Mouse (Mus musculus) right cerebral cortex, postnatal 4 days (tissue): ENCODE results near the gene Smpd1.

ENCODE experiments used
- DNase-seq: peaks from one replicate; pipeline ENCODE4 v3.0.0-alpha.2; 2022

Smpd1 gene

DNA sequence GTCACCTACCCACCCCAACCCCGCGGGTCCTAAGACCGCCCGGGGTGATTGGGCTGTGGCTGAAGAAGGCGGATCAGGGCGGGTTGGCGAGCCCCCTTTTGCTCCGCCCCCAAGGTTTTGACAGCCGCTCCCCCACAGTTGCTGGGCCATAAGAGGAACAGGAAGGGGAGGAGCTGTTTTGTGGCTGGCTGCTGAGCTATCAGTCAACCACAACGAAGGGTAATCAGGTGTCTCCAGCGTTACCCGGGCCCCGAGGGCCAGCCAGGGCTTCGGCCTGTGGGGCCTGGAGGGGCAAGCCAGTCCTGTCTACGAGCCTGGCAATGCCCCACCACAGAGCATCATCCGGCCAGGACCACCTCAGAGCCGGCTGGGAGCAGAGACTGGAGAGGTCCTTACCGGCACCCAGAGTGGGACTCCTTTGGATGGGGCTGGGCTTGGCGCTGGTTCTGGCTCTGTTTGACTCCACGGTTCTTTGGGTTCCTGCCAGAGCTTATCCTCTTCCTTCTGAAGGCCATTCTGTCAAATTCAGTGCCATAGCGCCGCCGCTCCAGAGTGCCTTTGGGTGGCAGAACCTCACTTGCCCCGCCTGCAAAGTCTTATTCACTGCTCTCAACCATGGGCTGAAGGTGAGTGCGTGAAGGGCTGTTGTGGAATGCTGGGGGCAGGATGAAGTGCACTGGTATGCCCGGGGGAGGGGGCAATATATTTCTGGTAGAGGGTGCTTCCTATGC is at the start of gene Smpd1:
TSS of gene Smpd1 (plus strand) at position 149 of the 731 bp plus-strand sequence.
- peak; percentile 78 for DNase-seq

GRCm38 (mm10) chr7:105507257-105507656 is 46.9 kb upstream of the Smpd1 start:
- no peak for DNase-seq

DNA sequence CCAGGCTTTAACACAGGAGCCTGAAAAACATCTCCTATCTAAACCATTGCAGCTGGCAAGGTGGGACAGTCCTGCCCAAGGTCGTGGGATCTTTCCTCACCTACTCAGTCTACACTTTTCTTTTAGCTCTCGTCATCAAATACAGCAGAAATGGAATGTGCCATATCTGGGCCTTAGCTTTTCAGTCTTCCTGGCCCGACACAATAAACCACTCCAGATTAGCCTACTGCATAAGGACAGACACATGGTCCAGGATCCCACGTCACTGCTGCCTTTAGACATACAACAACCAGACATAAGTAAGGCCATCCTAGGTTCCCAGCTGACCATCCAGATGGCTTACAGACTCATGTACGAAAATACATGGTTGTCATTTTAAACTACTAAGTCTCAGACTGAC is 44.0 kb upstream of the Smpd1 start:
- DNase-seq = no peak

DNA sequence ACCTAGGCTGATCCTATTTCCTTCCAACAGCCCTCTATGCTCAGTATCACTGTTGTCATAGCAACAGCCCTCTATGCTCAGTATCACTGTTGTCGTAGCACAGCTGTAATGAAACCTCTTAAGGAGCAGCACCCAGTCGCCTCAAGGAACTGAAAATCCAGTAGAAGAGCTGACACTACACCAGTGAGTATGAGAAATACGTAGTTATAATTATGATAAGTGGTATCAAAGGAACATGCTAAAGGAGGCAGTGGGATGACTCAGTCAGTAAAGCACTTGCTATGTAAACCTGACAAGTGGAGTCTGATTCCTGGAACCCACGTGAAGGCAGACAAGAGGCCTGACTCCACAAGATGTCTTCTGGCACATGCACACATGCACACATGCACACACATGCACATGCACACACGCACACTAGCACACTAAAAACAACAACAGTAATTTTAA is 40.3 kb upstream of the Smpd1 start:
- DNase-seq = no peak

GRCm38 (mm10) chr7:105514561-105514960 is 39.6 kb upstream of the Smpd1 start:
- DNase-seq = no peak

DNA sequence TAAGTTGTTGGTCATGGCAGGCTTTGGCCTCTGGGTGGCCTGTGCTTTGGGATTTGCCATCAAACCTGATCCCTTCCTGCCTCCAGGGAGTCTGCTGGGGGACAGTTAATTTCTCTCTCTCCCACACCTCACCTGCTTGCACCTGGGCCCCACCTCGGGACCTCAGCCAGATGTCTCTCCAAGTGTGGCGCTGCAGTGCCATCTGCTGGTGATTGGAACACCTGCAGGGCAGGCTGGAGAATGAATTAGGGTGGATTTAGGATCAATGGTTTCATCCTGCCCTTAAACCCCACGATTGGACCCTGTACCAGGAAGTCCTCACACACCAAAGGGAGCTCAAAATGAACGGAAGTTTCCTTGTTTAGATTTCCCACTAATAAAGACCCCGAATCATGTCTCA is 39.0 kb upstream of the Smpd1 start:
- peak; percentile 72 for DNase-seq

GRCm38 (mm10) chr7:105516669-105517360 is 37.3 kb upstream of the Smpd1 start:
- DNase-seq = no peak

DNA sequence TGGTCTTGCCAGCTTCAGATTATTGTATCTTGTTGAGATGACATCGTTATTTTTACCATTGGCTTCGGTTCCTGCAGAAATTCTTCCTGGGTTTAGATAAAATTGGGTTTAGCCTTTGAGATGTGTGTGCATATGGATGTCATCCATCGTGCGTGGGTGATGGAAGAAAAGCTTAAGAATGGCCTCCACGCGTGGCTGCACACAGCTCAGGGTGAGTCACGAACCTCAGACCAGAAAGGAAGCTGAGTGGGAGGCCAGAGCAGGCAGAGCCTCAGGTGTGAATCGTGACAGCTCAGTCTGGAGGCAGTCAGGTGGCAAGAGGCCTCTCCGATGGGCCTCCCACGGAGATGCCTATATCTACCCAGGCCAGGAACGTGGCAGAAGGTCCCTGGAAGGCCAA is 34.8 kb upstream of the Smpd1 start:
- no peak for DNase-seq

DNA sequence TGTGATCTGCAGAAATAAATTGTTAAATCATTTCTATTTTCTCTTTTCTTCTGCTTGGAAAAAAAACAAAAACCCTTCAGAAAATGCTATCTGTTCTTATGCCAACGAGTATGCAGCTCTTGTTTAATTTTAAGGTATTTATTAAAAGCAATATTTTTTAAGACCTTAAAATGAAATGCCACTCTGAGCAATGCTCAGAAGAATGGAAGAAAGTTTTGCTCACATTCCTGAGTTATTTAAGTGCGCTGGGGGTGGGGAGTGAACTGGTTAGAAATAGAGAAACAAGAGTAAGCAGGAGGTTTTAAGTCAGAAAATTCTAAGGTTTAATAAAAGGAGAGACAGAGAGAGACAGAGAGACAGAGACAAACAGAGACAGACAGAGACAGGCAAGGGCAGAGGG is 34.4 kb upstream of the Smpd1 start:
- DNase-seq = no peak

DNA sequence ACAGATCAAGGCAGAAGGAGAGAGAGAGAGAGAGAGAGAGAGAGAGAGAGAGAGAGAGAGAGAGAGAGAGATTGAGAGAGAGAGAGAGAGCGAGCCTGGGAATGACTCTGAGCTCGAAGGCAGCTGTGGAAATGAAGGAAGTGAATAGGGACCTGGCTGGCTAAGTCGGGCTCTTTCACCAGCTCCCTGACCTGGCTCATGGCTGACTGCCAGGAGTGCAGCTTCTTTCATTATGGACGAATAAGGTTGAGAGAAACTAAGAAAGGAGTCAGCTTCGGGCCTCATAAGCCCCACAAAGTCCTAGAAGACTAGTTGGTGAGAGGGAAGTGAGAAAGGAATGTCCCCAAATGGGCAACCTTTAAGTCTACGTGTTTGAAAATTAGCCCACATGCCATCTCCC is 34.0 kb upstream of the Smpd1 start:
- DNase-seq = no peak

GRCm38 (mm10) chr7:105524222-105524621 is 29.9 kb upstream of the Smpd1 start:
- DNase-seq = no peak

- DNase-seq = peak; percentile 12
These were observed 26.7 kb upstream of the Smpd1 start for GRCm38 (mm10) chr7:105527306-105527937.

GRCm38 (mm10) chr7:105528094-105528493 is 26.1 kb upstream of the Smpd1 start:
- DNase-seq = no peak

GRCm38 (mm10) chr7:105534162-105534561 is 20.0 kb upstream of the Smpd1 start:
- DNase-seq = no peak

DNA sequence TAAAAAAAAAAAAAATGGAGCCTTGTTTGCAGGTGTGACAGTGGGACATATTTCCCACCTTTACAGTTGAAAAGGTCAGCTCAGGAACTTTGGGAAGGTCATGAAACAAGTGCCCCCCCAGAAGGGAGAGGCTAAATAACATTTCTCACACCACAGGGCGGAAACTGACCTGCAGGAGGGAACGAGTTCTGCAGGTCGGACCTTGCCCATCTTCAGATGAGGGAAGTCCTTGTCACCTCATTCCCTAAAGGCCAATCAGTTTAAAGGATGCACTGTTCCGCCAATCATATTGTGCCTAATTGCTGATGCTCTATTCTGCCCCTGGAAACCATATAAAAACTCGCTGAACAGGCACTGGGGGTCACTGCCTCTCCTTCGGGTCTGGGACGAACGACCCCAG is 8.2 kb upstream of the Smpd1 start:
- no peak for DNase-seq

DNA sequence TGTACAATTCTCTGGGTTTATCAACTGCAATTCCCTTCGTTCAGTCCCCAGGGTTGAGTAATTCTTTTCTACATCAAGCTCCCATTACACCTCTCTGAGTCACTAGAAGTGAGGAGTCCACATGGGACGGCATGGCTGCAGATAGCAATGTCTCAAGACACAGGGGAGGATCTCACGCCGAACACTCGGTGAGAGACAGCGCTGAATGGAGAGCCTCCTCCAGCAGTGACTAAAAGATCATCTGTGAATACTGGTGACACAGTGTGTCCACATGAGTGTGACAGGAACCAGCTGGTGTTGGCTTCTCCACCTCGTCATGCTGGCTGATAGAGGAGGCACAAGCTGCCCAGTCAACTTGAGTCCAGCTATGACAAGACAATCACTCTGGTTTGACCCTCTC is 6.2 kb upstream of the Smpd1 start:
- DNase-seq = no peak

- no peak for DNase-seq
These were observed 5.1 kb upstream of the Smpd1 start for GRCm38 (mm10) chr7:105549035-105549434.

- no peak for DNase-seq
These were observed 526 bp upstream of the Smpd1 start for GRCm38 (mm10) chr7:105553456-105554211.

- no peak for DNase-seq
These were observed 1.4 kb downstream of the Smpd1 start for GRCm38 (mm10) chr7:105555571-105555970.

DNA sequence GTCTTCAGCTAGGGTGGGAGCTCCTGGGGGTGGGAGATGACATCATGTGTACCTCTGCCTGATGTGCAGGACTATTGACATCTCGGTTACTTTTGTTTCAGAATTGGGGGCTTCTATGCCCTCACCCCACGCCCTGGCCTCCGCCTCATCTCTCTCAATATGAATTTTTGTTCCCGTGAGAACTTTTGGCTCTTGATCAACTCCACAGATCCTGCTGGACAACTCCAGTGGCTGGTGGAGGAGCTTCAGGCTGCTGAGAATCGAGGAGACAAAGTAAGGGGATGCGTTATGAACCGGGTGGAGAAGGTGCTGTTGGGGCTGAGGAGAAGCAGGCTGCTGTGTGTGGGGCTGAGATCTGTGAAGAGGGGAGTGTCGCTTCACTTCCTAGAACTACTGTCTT is 2.2 kb downstream of the Smpd1 start:
- no peak for DNase-seq

DNA sequence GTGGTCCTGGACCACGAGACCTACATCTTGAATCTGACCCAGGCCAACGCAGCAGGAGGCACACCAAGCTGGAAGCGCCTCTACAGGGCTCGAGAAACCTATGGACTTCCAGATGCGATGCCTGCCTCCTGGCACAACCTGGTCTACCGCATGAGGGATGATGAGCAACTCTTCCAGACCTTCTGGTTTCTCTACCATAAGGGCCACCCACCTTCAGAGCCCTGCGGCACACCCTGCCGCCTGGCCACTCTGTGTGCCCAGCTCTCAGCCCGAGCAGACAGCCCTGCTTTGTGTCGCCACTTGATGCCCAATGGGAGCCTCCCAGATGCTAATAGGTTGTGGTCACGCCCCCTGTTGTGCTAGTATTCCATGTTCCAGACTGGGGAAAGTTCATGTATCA is 3.5 kb downstream of the Smpd1 start:
- DNase-seq = no peak

GRCm38 (mm10) chr7:105559016-105559415 is 4.9 kb downstream of the Smpd1 start:
- no peak for DNase-seq

DNA sequence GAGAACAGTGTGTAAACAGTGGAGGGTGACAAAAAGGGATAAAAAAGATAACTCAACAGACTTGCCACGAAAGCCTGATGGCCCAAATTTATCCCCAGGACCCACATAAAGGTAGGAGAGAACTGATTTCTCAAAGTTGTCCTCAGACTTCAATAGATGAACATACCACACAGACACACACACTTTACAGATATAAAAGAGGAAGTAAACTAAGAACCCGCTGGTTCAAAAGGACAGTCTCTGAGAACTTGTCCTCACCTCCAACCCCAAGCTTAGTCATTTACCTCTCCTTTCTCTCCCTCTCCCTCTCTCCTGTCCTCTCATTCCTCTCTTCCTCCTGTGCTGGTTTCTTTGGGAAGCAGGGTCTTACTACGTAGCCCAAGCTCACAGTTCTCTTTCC is 8.2 kb downstream of the Smpd1 start:
- no peak for DNase-seq
